In the genomic region with DNA sequence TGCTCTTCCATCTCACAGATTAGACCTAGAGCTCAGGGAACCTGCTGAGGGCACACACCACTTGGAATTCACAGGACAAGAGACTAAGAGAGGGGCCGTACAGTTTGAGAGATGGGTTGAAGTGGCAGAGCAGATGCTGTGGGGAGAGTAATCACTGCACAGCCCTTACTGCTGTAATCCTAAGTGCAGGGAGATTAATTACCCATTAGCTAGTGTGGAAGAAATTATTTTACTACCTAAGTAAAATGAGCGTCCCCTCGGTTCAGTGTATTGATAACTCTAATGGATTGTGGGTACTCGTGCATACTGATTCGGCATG, we compare ENCODE assay signal across 16 mouse cellular contexts. TPM values are rescaled to one million over a fixed set of nuclear protein-coding genes. Genes with fewer than 3 reads are reported as not detected.
DNase-seq lines count a peak whose midpoint lies in the region; ATAC-seq and TF ChIP-seq lines count a peak whose summit lies in the region.
"Had no signal": no experiment of that assay in that cellular context is flagged by ENCODE, and none has a peak within 500 bp of the region (broad histone marks: within the 10 kb centered on the region; RNA-seq: fewer than 3 reads in every experiment).

No protein-coding gene starts in this region.

- TF ChIP-seq POLR2A in limb, embryonic 14.5 days (IDR thresholded peaks at IDR 0.05; ENCODE audit: borderline replicate concordance, extremely low read depth, insufficient read depth, insufficient read length): no peak

- ATAC-seq in forebrain, embryonic 13.5 days: 0 out of 2 replicates have a peak, but pooled peaks have one; percentile 25
- no peak for ATAC-seq in forebrain, embryonic 16.5 days
- no peak for ATAC-seq in hindbrain, embryonic 12.5 days (ENCODE audit: low FRiP score)
- no peak for ATAC-seq in hindbrain, embryonic 16.5 days
- ATAC-seq in limb, embryonic 14.5 days (ENCODE audit: low FRiP score, low read depth): peak; percentile 32; the same call in 1 of the 2 replicates
- peak; percentile 69 for ATAC-seq in neural tube, embryonic 13.5 days (ENCODE audit: low read depth)
- ATAC-seq: activated CD4-positive, CD25-positive, alpha-beta regulatory T cell, adult 4 months; intestine, embryonic 15.5 days had no signal

- no peak overlapping the region for H3K9ac ChIP-seq in forebrain, embryonic 13.5 days
- no peak overlapping the region for H3K9ac ChIP-seq in forebrain, embryonic 16.5 days (replicated peaks; ENCODE audit: low read depth, low read length)
- H3K9ac ChIP-seq in hindbrain, embryonic 12.5 days: no peak overlapping the region
- H3K9ac ChIP-seq in hindbrain, embryonic 16.5 days (ENCODE audit: low read depth, low read length): no peak overlapping the region
- H3K9ac ChIP-seq in limb, embryonic 14.5 days (ENCODE audit: low read depth, low read length, severe bottlenecking): no peak overlapping the region
- H3K9ac ChIP-seq in neural tube, embryonic 13.5 days: no peak overlapping the region
- H3K9ac ChIP-seq: embryonic facial prominence, embryonic 13.5 days; heart, embryonic 12.5 days; heart, embryonic 15.5 days; hindbrain, embryonic 15.5 days; intestine, embryonic 15.5 days had no signal

- no peaks in the 10 kb centered on the region for H3K9me3 ChIP-seq in forebrain, embryonic 13.5 days (replicated peaks)
- H3K9me3 ChIP-seq in forebrain, embryonic 16.5 days (ENCODE audit: control insufficient read depth, low read length): no peaks in the 10 kb centered on the region
- no peaks in the 10 kb centered on the region for H3K9me3 ChIP-seq in hindbrain, embryonic 12.5 days (replicated peaks)
- H3K9me3 ChIP-seq in hindbrain, embryonic 16.5 days (ENCODE audit: control insufficient read depth, low read length): no peaks in the 10 kb centered on the region
- no peaks in the 10 kb centered on the region for H3K9me3 ChIP-seq in limb, embryonic 14.5 days (ENCODE audit: control insufficient read depth, low read length)
- H3K9me3 ChIP-seq in limb, embryonic 10.5 days (replicated peaks): no peaks in the 10 kb centered on the region
- no peaks in the 10 kb centered on the region for H3K9me3 ChIP-seq in neural tube, embryonic 13.5 days
- H3K9me3 ChIP-seq: embryonic facial prominence, embryonic 10.5 days; embryonic facial prominence, embryonic 13.5 days; heart, embryonic 12.5 days; heart, embryonic 15.5 days; hindbrain, embryonic 15.5 days; intestine, embryonic 15.5 days had no signal

- DNase-seq in limb, embryonic 14.5 days (ENCODE audit: low spot score): no peak
- no peak for DNase-seq in limb, embryonic 10.5 days (ENCODE audit: low spot score)
- DNase-seq in urinary bladder, postnatal 14 days (ENCODE audit: low spot score): no peak

- 88% methylated on average over 5 of the region's 5 CpGs for WGBS in forebrain, embryonic 13.5 days
- 87% methylated on average over 5 of the region's 5 CpGs for WGBS in forebrain, embryonic 16.5 days
- WGBS in hindbrain, embryonic 12.5 days: 81% methylated on average over 5 of the region's 5 CpGs
- whole genome bisulfite sequencing in hindbrain, embryonic 16.5 days: 77% methylated on average over 5 of the region's 5 CpGs
- 67% methylated on average over 5 of the region's 5 CpGs for WGBS in limb, embryonic 14.5 days
- 83% methylated on average over 5 of the region's 5 CpGs for WGBS in limb, embryonic 10.5 days
- 51% methylated on average over 5 of the region's 5 CpGs for WGBS in neural tube, embryonic 13.5 days

- no peaks in the 10 kb centered on the region for H3K27me3 ChIP-seq in forebrain, embryonic 13.5 days
- H3K27me3 ChIP-seq in forebrain, embryonic 16.5 days (replicated peaks; ENCODE audit: control insufficient read depth, insufficient read depth, low read length): no peaks in the 10 kb centered on the region
- no peaks in the 10 kb centered on the region for H3K27me3 ChIP-seq in hindbrain, embryonic 12.5 days
- no peaks in the 10 kb centered on the region for H3K27me3 ChIP-seq in hindbrain, embryonic 16.5 days (replicated peaks; ENCODE audit: control insufficient read depth, insufficient read depth, low read length)
- no peaks in the 10 kb centered on the region for H3K27me3 ChIP-seq in limb, embryonic 14.5 days (ENCODE audit: control insufficient read depth, insufficient read depth, low read length)
- no peaks in the 10 kb centered on the region for H3K27me3 ChIP-seq in limb, embryonic 10.5 days (ENCODE audit: low read depth, poor library complexity, severe bottlenecking)
- H3K27me3 ChIP-seq in neural tube, embryonic 13.5 days: no peaks in the 10 kb centered on the region
- H3K27me3 ChIP-seq: embryonic facial prominence, embryonic 13.5 days; heart, embryonic 12.5 days; heart, embryonic 15.5 days; hindbrain, embryonic 15.5 days; intestine, embryonic 15.5 days had no signal

- H3K4me3 ChIP-seq in forebrain, embryonic 13.5 days: no peak overlapping the region
- no peak overlapping the region for H3K4me3 ChIP-seq in forebrain, embryonic 16.5 days (replicated peaks; ENCODE audit: low read length)
- H3K4me3 ChIP-seq in hindbrain, embryonic 12.5 days: no peak overlapping the region
- no peak overlapping the region for H3K4me3 ChIP-seq in hindbrain, embryonic 16.5 days (ENCODE audit: low read length)
- H3K4me3 ChIP-seq in limb, embryonic 14.5 days (replicated peaks; ENCODE audit: low read length): no peak overlapping the region
- H3K4me3 ChIP-seq in limb, embryonic 10.5 days: no peak overlapping the region
- H3K4me3 ChIP-seq in neural tube, embryonic 13.5 days: no peak overlapping the region
- H3K4me3 ChIP-seq: embryonic facial prominence, embryonic 10.5 days; embryonic facial prominence, embryonic 13.5 days; erythroblast, embryonic 14.5 days; heart, embryonic 12.5 days; heart, embryonic 15.5 days; hindbrain, embryonic 15.5 days; intestine, embryonic 15.5 days had no signal

- H3K36me3 ChIP-seq in forebrain, embryonic 13.5 days (ENCODE audit: poor library complexity, severe bottlenecking): peaks cover 43% of the 10 kb centered on the region
- peaks cover 14% of the 10 kb centered on the region for H3K36me3 ChIP-seq in forebrain, embryonic 16.5 days (ENCODE audit: control insufficient read depth, insufficient read depth)
- peaks cover 30% of the 10 kb centered on the region for H3K36me3 ChIP-seq in hindbrain, embryonic 12.5 days
- peaks cover 9% of the 10 kb centered on the region for H3K36me3 ChIP-seq in hindbrain, embryonic 16.5 days (ENCODE audit: control insufficient read depth, insufficient read depth, low read length)
- peaks cover 51% of the 10 kb centered on the region for H3K36me3 ChIP-seq in limb, embryonic 14.5 days (ENCODE audit: control insufficient read depth, insufficient read depth, low read length)
- peaks cover 87% of the 10 kb centered on the region for H3K36me3 ChIP-seq in limb, embryonic 10.5 days
- H3K36me3 ChIP-seq in neural tube, embryonic 13.5 days: peaks cover 35% of the 10 kb centered on the region
- H3K36me3 ChIP-seq: heart, embryonic 12.5 days; heart, embryonic 15.5 days had no signal

- peaks cover 4% of the 10 kb centered on the region; the same call in 1 of the 2 replicates for H3K4me1 ChIP-seq in forebrain, embryonic 13.5 days
- H3K4me1 ChIP-seq in forebrain, embryonic 16.5 days (replicated peaks; ENCODE audit: control insufficient read depth, insufficient read depth, low read length): no peaks in the 10 kb centered on the region
- H3K4me1 ChIP-seq in hindbrain, embryonic 12.5 days: no peaks in the 10 kb centered on the region
- no peaks in the 10 kb centered on the region for H3K4me1 ChIP-seq in hindbrain, embryonic 16.5 days (ENCODE audit: control insufficient read depth, insufficient read depth, low read depth, low read length)
- no peaks in the 10 kb centered on the region for H3K4me1 ChIP-seq in limb, embryonic 14.5 days (ENCODE audit: control insufficient read depth, insufficient read depth, low read length)
- H3K4me1 ChIP-seq in limb, embryonic 10.5 days: no peaks in the 10 kb centered on the region
- H3K4me1 ChIP-seq in neural tube, embryonic 13.5 days (replicated peaks): peaks cover 17% of the 10 kb centered on the region
- H3K4me1 ChIP-seq: embryonic facial prominence, embryonic 13.5 days; heart, embryonic 12.5 days; heart, embryonic 15.5 days; intestine, embryonic 15.5 days had no signal

- no peak overlapping the region for H3K4me2 ChIP-seq in forebrain, embryonic 13.5 days
- no peak overlapping the region for H3K4me2 ChIP-seq in forebrain, embryonic 16.5 days (ENCODE audit: low read length)
- no peak overlapping the region for H3K4me2 ChIP-seq in hindbrain, embryonic 12.5 days (replicated peaks)
- no peak overlapping the region for H3K4me2 ChIP-seq in hindbrain, embryonic 16.5 days (ENCODE audit: low read length)
- no peak overlapping the region for H3K4me2 ChIP-seq in limb, embryonic 14.5 days (replicated peaks; ENCODE audit: low read depth, low read length, severe bottlenecking)
- no peak overlapping the region for H3K4me2 ChIP-seq in neural tube, embryonic 13.5 days
- H3K4me2 ChIP-seq: embryonic facial prominence, embryonic 13.5 days; heart, embryonic 12.5 days; heart, embryonic 15.5 days; hindbrain, embryonic 15.5 days; intestine, embryonic 15.5 days had no signal

- H3K27ac ChIP-seq in forebrain, embryonic 13.5 days: no peak overlapping the region
- no peak overlapping the region for H3K27ac ChIP-seq in forebrain, embryonic 16.5 days (ENCODE audit: low read length)
- peak overlapping the region; percentile 50 for H3K27ac ChIP-seq in hindbrain, embryonic 12.5 days
- H3K27ac ChIP-seq in hindbrain, embryonic 16.5 days (ENCODE audit: low read depth, low read length): no peak overlapping the region
- no peak overlapping the region for H3K27ac ChIP-seq in limb, embryonic 14.5 days (replicated peaks; ENCODE audit: low read depth, low read length)
- H3K27ac ChIP-seq in limb, embryonic 10.5 days: no peak overlapping the region
- H3K27ac ChIP-seq in neural tube, embryonic 13.5 days (replicated peaks): peak overlapping the region; percentile 67
- H3K27ac ChIP-seq: embryonic facial prominence, embryonic 10.5 days; embryonic facial prominence, embryonic 13.5 days; heart, embryonic 15.5 days; hindbrain, embryonic 15.5 days; intestine, embryonic 15.5 days had no signal

RNA-seq across cellular contexts. Expression of gene Rev1, which starts 56.6 kb away (rescaled TPM):
- polyA plus RNA-seq in forebrain, embryonic 13.5 days (2015; fragmentation: Nextera tagmentation; extraction: Ambion mirVana): 41.3 and 43.1 TPM in 2 replicates
- 38.8 and 40.1 TPM in 2 replicates for polyA plus RNA-seq in forebrain, embryonic 16.5 days (2015; fragmentation: Nextera tagmentation; extraction: Ambion mirVana)
- 40.4 and 44.2 TPM in 2 replicates for polyA plus RNA-seq in hindbrain, embryonic 12.5 days (2016; fragmentation: Nextera tagmentation; extraction: Ambion mirVana)
- polyA plus RNA-seq in hindbrain, embryonic 16.5 days (2015; fragmentation: Nextera tagmentation; extraction: Ambion mirVana): 26.1 and 34.6 TPM in 2 replicates
- polyA plus RNA-seq in limb, embryonic 14.5 days (2012; rRNA removed): 26.1 and 29.9 TPM in 2 replicates
- polyA plus RNA-seq in limb, embryonic 14.5 days (2014; fragmentation: Nextera tagmentation; extraction: Ambion mirVana): 23.4 and 30.7 TPM in 2 replicates
- polyA plus RNA-seq in limb, embryonic 10.5 days (2016; fragmentation: Nextera tagmentation; extraction: Ambion mirVana): 34.9 and 39.0 TPM in 2 replicates
- 33.7 and 46.4 TPM in 2 replicates for polyA plus RNA-seq in neural tube, embryonic 13.5 days (2015; fragmentation: Nextera tagmentation; extraction: Ambion mirVana)

Comparison
In these comparisons a context has a peak if more than half of its experiments do, and no peak if none do; other contexts are left out.
1. ATAC-seq: peak in forebrain, embryonic 13.5 days (single experiment), limb, embryonic 14.5 days (single experiment) and neural tube, embryonic 13.5 days (single experiment); none in forebrain, embryonic 16.5 days (single experiment), hindbrain, embryonic 12.5 days (single experiment) and hindbrain, embryonic 16.5 days (single experiment).
2. H3K27ac ChIP-seq: peak in hindbrain, embryonic 12.5 days (single experiment) and neural tube, embryonic 13.5 days (single experiment); none in forebrain, embryonic 13.5 days (single experiment), forebrain, embryonic 16.5 days (single experiment), hindbrain, embryonic 16.5 days (single experiment), limb, embryonic 14.5 days (single experiment) and limb, embryonic 10.5 days (single experiment).